Comparison of ENCODE assay signal across 11 mouse cellular contexts in the genomic region with DNA sequence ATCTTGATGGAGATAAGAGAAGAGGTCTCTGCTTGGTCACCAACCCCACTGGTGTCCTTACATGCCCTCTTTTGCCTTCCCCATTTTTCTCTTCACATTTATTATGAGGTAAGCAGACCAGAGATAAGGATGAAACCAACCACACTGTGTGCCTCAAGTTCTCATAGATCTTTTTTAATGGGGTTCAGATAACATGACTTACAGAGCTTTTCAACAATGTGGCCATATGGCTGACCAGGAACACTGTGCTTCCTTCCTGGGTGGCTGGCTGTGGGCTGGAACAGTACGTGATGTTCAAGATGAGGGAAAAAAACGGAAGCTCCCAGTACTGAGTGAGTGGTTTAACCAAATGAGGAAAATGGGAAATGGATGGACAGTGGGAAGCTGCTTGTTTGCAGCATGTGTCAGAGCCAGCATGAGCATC.
DNase-seq lines count a peak whose midpoint lies in the region; ATAC-seq lines count a peak whose summit lies in the region.
"Had no signal": no experiment of that assay in that cellular context is flagged by ENCODE, and none has a peak within 500 bp of the region (broad histone marks: within the 10 kb centered on the region; RNA-seq: fewer than 3 reads in every experiment).

No protein-coding gene starts in this region.

- H3K9me3 ChIP-seq in hindbrain, embryonic 10.5 days: no peaks in the 10 kb centered on the region
- H3K9me3 ChIP-seq in hindbrain, embryonic 12.5 days (replicated peaks): no peaks in the 10 kb centered on the region
- H3K9me3 ChIP-seq: forebrain, embryonic 10.5 days; neural tube, embryonic 12.5 days had no signal

- H3K27me3 ChIP-seq in hindbrain, embryonic 10.5 days (ENCODE audit: insufficient read depth, poor library complexity, severe bottlenecking): no peaks in the 10 kb centered on the region
- H3K27me3 ChIP-seq in hindbrain, embryonic 12.5 days: peaks cover 4% of the 10 kb centered on the region; the same call in 1 of the 2 replicates
- H3K27me3 ChIP-seq: neural tube, embryonic 12.5 days had no signal

- no peak for ATAC-seq in hindbrain, embryonic 12.5 days (ENCODE audit: low FRiP score)
- ATAC-seq in common myeloid progenitor, adult 5-6 weeks (replicated peaks; ENCODE audit: low read depth, poor library complexity, severe bottlenecking): peak; percentile 25; the same call in 1 of the 2 replicates

- intact Hi-C loops in heart, postnatal 36 days (cut with DNase I): no loop called here

- WGBS in hindbrain, embryonic 10.5 days: 86% methylated on average over 2 of the region's 2 CpGs
- 87% methylated on average over 2 of the region's 2 CpGs for WGBS in hindbrain, embryonic 12.5 days

- no peak overlapping the region for H3K4me3 ChIP-seq in hindbrain, embryonic 10.5 days
- H3K4me3 ChIP-seq in hindbrain, embryonic 12.5 days: no peak overlapping the region
- H3K4me3 ChIP-seq: forebrain, embryonic 10.5 days; neural tube, embryonic 12.5 days had no signal

- H3K27ac ChIP-seq in hindbrain, embryonic 10.5 days: peak overlapping the region; percentile 9
- H3K27ac ChIP-seq in hindbrain, embryonic 12.5 days: no peak overlapping the region
- H3K27ac ChIP-seq: forebrain, embryonic 10.5 days; neural tube, embryonic 12.5 days had no signal

- H3K4me2 ChIP-seq in hindbrain, embryonic 12.5 days (replicated peaks): no peak overlapping the region
- H3K4me2 ChIP-seq: neural tube, embryonic 12.5 days had no signal

- peaks cover 26% of the 10 kb centered on the region for H3K4me1 ChIP-seq in hindbrain, embryonic 10.5 days (replicated peaks)
- H3K4me1 ChIP-seq in hindbrain, embryonic 12.5 days: peaks cover under 1% of the 10 kb centered on the region

- no peak overlapping the region for H3K9ac ChIP-seq in hindbrain, embryonic 12.5 days
- H3K9ac ChIP-seq: neural tube, embryonic 12.5 days had no signal

- no peak for DNase-seq in hindbrain, embryonic 10.5 days (ENCODE audit: low spot score)
- peak; percentile 39 to 43 for DNase-seq in heart, postnatal 36 days
- peak; percentile 56 for DNase-seq in lung, postnatal 36 days
- no peak for DNase-seq in frontal cortex, postnatal 10 days (ENCODE audit: low spot score in 2 of 2)
- no peak for DNase-seq in frontal cortex, postnatal 25 days (ENCODE audit: low spot score in 2 of 2)
- DNase-seq: cerebellum, postnatal 36 days; thymus, adult 2 months had no signal

- no peaks in the 10 kb centered on the region for H3K36me3 ChIP-seq in hindbrain, embryonic 10.5 days
- no peaks in the 10 kb centered on the region for H3K36me3 ChIP-seq in hindbrain, embryonic 12.5 days
- H3K36me3 ChIP-seq: forebrain, embryonic 10.5 days; neural tube, embryonic 12.5 days had no signal

Comparison
In these comparisons a context has a peak if more than half of its experiments do, and no peak if none do; other contexts are left out.
1. DNase-seq: peak in heart, postnatal 36 days (2 of 2) and lung, postnatal 36 days (single experiment); none in hindbrain, embryonic 10.5 days (single experiment), frontal cortex, postnatal 10 days (0 of 2) and frontal cortex, postnatal 25 days (0 of 2).